Mouse (Mus musculus): ENCODE data around the gene Ndufa8.

DNA sequence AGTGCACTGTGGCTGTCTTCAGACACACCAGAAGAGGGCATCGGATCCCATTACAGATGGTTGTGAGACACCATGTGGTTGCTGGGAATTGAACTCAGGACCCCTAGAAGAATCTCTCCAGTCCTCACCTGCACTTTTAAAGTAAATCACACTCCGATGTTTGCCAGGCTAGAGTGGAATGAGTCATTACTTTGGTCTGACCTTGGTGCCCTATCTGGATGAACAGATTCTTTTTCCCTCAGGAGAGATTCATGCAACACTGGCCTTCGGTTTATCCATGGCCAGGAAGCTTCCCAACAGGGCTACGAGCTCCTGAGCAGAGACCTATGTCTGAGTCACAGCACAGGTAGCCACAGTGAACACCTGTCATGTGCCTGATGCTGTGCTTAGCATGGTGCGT lies 50.8 kb downstream of the Ndufa8 start:
- TF ChIP-seq MAFK (IDR thresholded peaks at IDR 0.05; ENCODE audit: borderline replicate concordance, low read depth, low read length) (no peak), MAX (IDR thresholded peaks at IDR 0.05; ENCODE audit: low read length) (no peak), POLR2A (IDR thresholded peaks at IDR 0.05; ENCODE audit: control insufficient read depth in 1 of 2, insufficient read depth in 1 of 2, low read depth in 1 of 2, low read length in 2 of 2, poor library complexity in 1 of 2) (no peak), CTCF (IDR thresholded peaks at IDR 0.05 in 2 of 3, conservative IDR thresholded peaks at IDR 0.05 in 1 of 3; ENCODE audit: control insufficient read depth in 1 of 3, insufficient read depth in 1 of 3, low read depth in 2 of 3, low read length in 3 of 3, poor library complexity in 1 of 3, severe bottlenecking in 1 of 3) (no peak), BHLHE40 (IDR thresholded peaks at IDR 0.05; ENCODE audit: borderline replicate concordance, low read depth, low read length) (no peak)
